Mouse (Mus musculus) skeletal muscle tissue, adult 2 months (tissue): ENCODE results near the gene Npas2.

ENCODE experiments used
- DNase-seq: peaks from one replicate; pipeline ENCODE4 v3.0.0-alpha.2; 2012; ENCODE audit warnings: low read depth, low spot score

The Npas2 gene

DNA sequence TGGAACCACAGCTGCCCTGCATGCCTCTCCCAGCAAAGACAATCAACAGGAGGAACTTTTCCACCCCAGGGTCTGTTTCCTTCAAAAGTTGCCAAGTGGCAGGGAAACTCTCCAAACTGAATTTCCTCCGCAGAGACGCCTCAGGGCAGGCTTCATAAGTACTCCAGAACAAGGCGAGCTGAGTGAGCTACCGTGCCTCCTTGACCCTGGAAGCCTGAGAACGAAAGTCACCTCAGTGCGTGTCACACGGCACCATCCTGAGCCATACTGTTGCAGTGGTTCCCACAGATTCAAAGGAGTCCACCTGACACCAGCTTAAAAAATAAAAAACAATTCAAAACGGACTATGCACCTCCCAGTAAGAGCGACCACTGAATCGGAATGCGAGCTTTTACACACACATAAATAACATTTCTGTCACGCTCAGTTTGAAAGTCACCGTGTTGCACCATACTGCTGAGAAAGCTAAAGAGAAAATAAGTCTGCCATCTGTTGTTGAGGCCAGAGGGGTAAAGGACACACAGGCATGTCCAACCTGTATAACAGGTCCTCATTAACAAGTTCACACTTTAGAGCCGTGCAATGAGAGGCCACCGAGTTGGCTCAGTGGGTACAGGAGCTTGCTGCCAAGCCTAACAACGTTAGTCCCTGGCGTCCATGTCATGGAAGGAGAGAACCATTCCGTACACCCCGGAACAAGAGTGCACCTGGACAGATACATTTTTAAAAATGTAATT lies 216.7 kb downstream of the Npas2 start:
- no peak for DNase-seq
